Mouse (Mus musculus) midbrain, embryonic 16.5 days (tissue): Measurements from ENCODE around the gene Gngt1. TPM values are rescaled to one million over a fixed set of nuclear protein-coding genes. Genes with fewer than 3 reads are reported as not detected.
A peak's percentile ranks its signal among the peaks of the same experiment; 100 is the strongest.

ENCODE experiments used
- ATAC-seq: fragments of 200-750 bp; cut with Nextera tagmentation; 2 replicates; pipeline ENCODE4 v1.8.0; 2017; ENCODE audit warnings: moderate TSS enrichment
- H3K27ac ChIP-seq: fragments of 300-500 bp; sonication (generic); 2 replicates; pipeline ENCODE4 v1.5.1; 2014; ENCODE audit warnings: mild to moderate bottlenecking, low read length, mixed read lengths
- H3K27me3 ChIP-seq: fragments of 300-500 bp; sonication (generic); 2 replicates; pipeline ENCODE4 v1.6.1; 2014; ENCODE audit warnings: low read depth, low read length, mixed read lengths; ENCODE audit not compliant: control insufficient read depth, insufficient read depth
- H3K36me3 ChIP-seq: fragments of 300-500 bp; sonication (generic); 2 replicates; pipeline ENCODE4 v1.6.1; 2014; ENCODE audit warnings: mild to moderate bottlenecking, low read length, moderate library complexity, mixed read lengths; ENCODE audit not compliant: control insufficient read depth, insufficient read depth
- H3K4me1 ChIP-seq: fragments of 300-500 bp; sonication (generic); 2 replicates; pipeline ENCODE4 v1.6.1; 2014; ENCODE audit warnings: mild to moderate bottlenecking, low read length, mixed read lengths; ENCODE audit not compliant: control insufficient read depth, insufficient read depth
- H3K4me2 ChIP-seq: fragments of 300-500 bp; sonication (generic); 2 replicates; pipeline ENCODE4 v1.6.1; 2014; ENCODE audit warnings: mild to moderate bottlenecking, low read length, mixed read lengths
- H3K4me3 ChIP-seq: fragments of 300-500 bp; sonication (generic); 2 replicates; pipeline ENCODE4 v1.5.1; 2014; ENCODE audit warnings: low read depth, mild to moderate bottlenecking, low read length, moderate library complexity, mixed read lengths
- H3K9ac ChIP-seq: fragments of 300-500 bp; sonication (generic); 2 replicates; pipeline ENCODE4 v1.6.1; 2014; ENCODE audit warnings: low read depth, low read length, mixed read lengths
- H3K9me3 ChIP-seq: fragments of 300-500 bp; sonication (generic); replicated peaks from 2 replicates; pipeline ENCODE4 v1.6.1; 2014; ENCODE audit warnings: mild to moderate bottlenecking, low read length, mixed read lengths; ENCODE audit not compliant: control insufficient read depth, poor library complexity, severe bottlenecking
- WGBS: fragments of 180-500 bp; shearing (Covaris S2); extraction: QIAGEN DNeasy Blood & Tissue Kit; methylation state at CpG from one replicate; pipeline ENCODE4 v1.1.7; 2014; 5-methylcytosine and 5-hydroxymethylcytosine counted together
- polyA plus RNA-seq: library from polyadenylated mRNA; unstranded; fragments of >200 nt; fragmentation: Nextera tagmentation; extraction: Ambion mirVana; gene quantifications from 2 replicates; pipeline ENCODE4 v1.2.1, GENCODE M21; 2015

Gngt1 gene
- polyA plus RNA-seq, 1 experiment from 2014 or later, result not detected

GRCm38 (mm10) chr6:4003445-4003844 lies 9.9 kb downstream of the Gngt1 start:
- Histone ChIP-seq H3K9me3 (no peaks in the 10 kb centered on the region), H3K4me3 (no peak overlapping the region), H3K4me1 (peaks cover 3% of the 10 kb centered on the region; the same call in 1 of the 2 replicates), H3K27me3 (no peaks in the 10 kb centered on the region), H3K36me3 (no peaks in the 10 kb centered on the region), H3K27ac (no peak overlapping the region), H3K4me2 (peak overlapping the region; percentile 52; the same call in 1 of the 2 replicates), H3K9ac (no peak overlapping the region)
- no peak for ATAC-seq
- 64% methylated on average over 4 of the region's 4 CpGs for WGBS

- Histone ChIP-seq H3K27ac (peak within 1 kb of the TSS; percentile 42; the same call in 1 of the 2 replicates), H3K4me3 (peak within 1 kb of the TSS; percentile 20), H3K36me3 (no peaks in the 10 kb centered on the region), H3K4me2 (peak within 1 kb of the TSS; percentile 52), H3K27me3 (no peaks in the 10 kb centered on the region), H3K9me3 (no peaks in the 10 kb centered on the region), H3K9ac (peak within 1 kb of the TSS; percentile 38; the same call in 1 of the 2 replicates), H3K4me1 (peaks cover 3% of the 10 kb centered on the region; the same call in 1 of the 2 replicates)
- 2% methylated on average over 19 of the region's 19 CpGs for WGBS
- peak; percentile 72 for ATAC-seq
These were observed 10.3 kb downstream of the Gngt1 start, which contains the start of gene Gng11 for GRCm38 (mm10) chr6:4003890-4004306. Gene Gng11 (plus strand): TSS chr6:4003904.

GRCm38 (mm10) chr6:4004808-4005207 lies 11.2 kb downstream of the Gngt1 start:
- Histone ChIP-seq H3K27ac (no peak overlapping the region), H3K4me3 (no peak overlapping the region), H3K9me3 (no peaks in the 10 kb centered on the region), H3K4me1 (peaks cover 3% of the 10 kb centered on the region; the same call in 1 of the 2 replicates), H3K36me3 (no peaks in the 10 kb centered on the region), H3K4me2 (no peak overlapping the region), H3K9ac (no peak overlapping the region), H3K27me3 (no peaks in the 10 kb centered on the region)
- no peak for ATAC-seq
- 80% methylated on average over 2 of the region's 2 CpGs for WGBS

- Histone ChIP-seq H3K36me3 (no peaks in the 10 kb centered on the region), H3K9ac (no peak overlapping the region), H3K9me3 (no peaks in the 10 kb centered on the region), H3K4me1 (peaks cover 3% of the 10 kb centered on the region; the same call in 1 of the 2 replicates), H3K27me3 (no peaks in the 10 kb centered on the region), H3K27ac (no peak overlapping the region), H3K4me2 (no peak overlapping the region), H3K4me3 (no peak overlapping the region)
- no peak for ATAC-seq
- 90% methylated on average over 2 of the region's 2 CpGs for WGBS
These were observed 15.0 kb downstream of the Gngt1 start for GRCm38 (mm10) chr6:4008501-4009040.

GRCm38 (mm10) chr6:4009548-4009947 lies 16.0 kb downstream of the Gngt1 start:
- Histone ChIP-seq H3K9ac (no peak overlapping the region), H3K4me1 (no peaks in the 10 kb centered on the region), H3K4me2 (no peak overlapping the region), H3K27me3 (no peaks in the 10 kb centered on the region), H3K36me3 (no peaks in the 10 kb centered on the region), H3K9me3 (no peaks in the 10 kb centered on the region), H3K27ac (no peak overlapping the region), H3K4me3 (no peak overlapping the region)
- no peak for ATAC-seq

GRCm38 (mm10) chr6:4022645-4023044 lies 29.1 kb downstream of the Gngt1 start:
- H3K9me3 ChIP-seq, result no peaks in the 10 kb centered on the region
- no peak overlapping the region for H3K4me2 ChIP-seq
- WGBS, result 74% methylated on average over 1 of the region's 1 CpGs
- no peak overlapping the region for H3K27ac ChIP-seq
- no peak overlapping the region for H3K9ac ChIP-seq
- ATAC-seq, result no peak
- H3K36me3 ChIP-seq, result no peaks in the 10 kb centered on the region
- H3K27me3 ChIP-seq, result no peaks in the 10 kb centered on the region
- no peak overlapping the region for H3K4me3 ChIP-seq
- H3K4me1 ChIP-seq, result no peaks in the 10 kb centered on the region

GRCm38 (mm10) chr6:4026367-4026766 lies 32.8 kb downstream of the Gngt1 start:
- no peak overlapping the region for H3K4me2 ChIP-seq
- 78% methylated on average over 2 of the region's 2 CpGs for WGBS
- H3K4me1 ChIP-seq, result no peaks in the 10 kb centered on the region
- no peaks in the 10 kb centered on the region for H3K27me3 ChIP-seq
- no peak overlapping the region for H3K27ac ChIP-seq
- no peak overlapping the region for H3K9ac ChIP-seq
- H3K4me3 ChIP-seq, result no peak overlapping the region
- no peaks in the 10 kb centered on the region for H3K36me3 ChIP-seq
- H3K9me3 ChIP-seq, result no peaks in the 10 kb centered on the region
- no peak for ATAC-seq

GRCm38 (mm10) chr6:4030956-4031355 lies 37.4 kb downstream of the Gngt1 start:
- Histone ChIP-seq H3K9me3 (no peaks in the 10 kb centered on the region), H3K4me3 (no peak overlapping the region), H3K9ac (no peak overlapping the region), H3K36me3 (no peaks in the 10 kb centered on the region), H3K27me3 (no peaks in the 10 kb centered on the region), H3K27ac (no peak overlapping the region), H3K4me2 (no peak overlapping the region), H3K4me1 (no peaks in the 10 kb centered on the region)
- 83% methylated on average over 3 of the region's 3 CpGs for WGBS
- ATAC-seq, result no peak

GRCm38 (mm10) chr6:4041821-4042220 lies 48.2 kb downstream of the Gngt1 start:
- Histone ChIP-seq H3K4me3 (no peak overlapping the region), H3K9me3 (no peaks in the 10 kb centered on the region), H3K27me3 (no peaks in the 10 kb centered on the region), H3K9ac (no peak overlapping the region), H3K4me1 (no peaks in the 10 kb centered on the region), H3K4me2 (no peak overlapping the region), H3K36me3 (no peaks in the 10 kb centered on the region), H3K27ac (no peak overlapping the region)
- no peak for ATAC-seq
- 83% methylated on average over 1 of the region's 1 CpGs for WGBS
